Mouse (Mus musculus): Measurements from ENCODE around the gene Atg2a.
"Not testable (repeated sequence)": the region's sequence is repeated elsewhere in the genome, so short reads cannot be mapped to it uniquely, and the experiment has no call there.

The Atg2a gene

GRCm38 (mm10) chr19:6276426-6277421, 35.3 kb downstream of the Atg2a start, which contains the start of gene Ehd1:
Gene Ehd1 (plus strand): TSS chr19:6276725.
- DNase-seq (ENCODE audit: low spot score) = peak; percentile 99

- DNase-seq (ENCODE audit: low spot score) = peak; percentile 60
These were observed 36.4 kb downstream of the Atg2a start for GRCm38 (mm10) chr19:6277661-6278438.

- DNase-seq (ENCODE audit: low spot score) = no peak
These were observed 37.1 kb downstream of the Atg2a start for GRCm38 (mm10) chr19:6278439-6279073.

- no peak for DNase-seq (ENCODE audit: low spot score)
These were observed 38.1 kb downstream of the Atg2a start for GRCm38 (mm10) chr19:6279481-6280144.

GRCm38 (mm10) chr19:6280554-6280953, 39.1 kb downstream of the Atg2a start:
- DNase-seq (ENCODE audit: low spot score) = no peak

GRCm38 (mm10) chr19:6281122-6282020, 39.9 kb downstream of the Atg2a start:
- no peak for DNase-seq (ENCODE audit: low spot score)

- no peak for DNase-seq (ENCODE audit: low spot score)
These were observed 41.5 kb downstream of the Atg2a start for GRCm38 (mm10) chr19:6283001-6283400.

GRCm38 (mm10) chr19:6284502-6284901, 43.0 kb downstream of the Atg2a start:
- no peak for DNase-seq (ENCODE audit: low spot score)

- DNase-seq (ENCODE audit: low spot score) = no peak
These were observed 43.8 kb downstream of the Atg2a start for GRCm38 (mm10) chr19:6285226-6285625.

- DNase-seq (ENCODE audit: low spot score) = no peak
These were observed 44.4 kb downstream of the Atg2a start for GRCm38 (mm10) chr19:6285632-6286433.

- peak; percentile 50 for DNase-seq (ENCODE audit: low spot score)
These were observed 45.2 kb downstream of the Atg2a start for GRCm38 (mm10) chr19:6286434-6287401.

GRCm38 (mm10) chr19:6288236-6288894, 46.9 kb downstream of the Atg2a start:
- DNase-seq (ENCODE audit: low spot score) = no peak

GRCm38 (mm10) chr19:6289696-6290238, 48.3 kb downstream of the Atg2a start:
- DNase-seq (ENCODE audit: low spot score) = no peak

GRCm38 (mm10) chr19:6290720-6291116, 49.2 kb downstream of the Atg2a start:
- DNase-seq (ENCODE audit: low spot score) = not testable (repeated sequence)

- DNase-seq (ENCODE audit: low spot score) = no peak
These were observed 49.8 kb downstream of the Atg2a start for GRCm38 (mm10) chr19:6291117-6291781.

- DNase-seq (ENCODE audit: low spot score) = no peak
These were observed 50.8 kb downstream of the Atg2a start for GRCm38 (mm10) chr19:6292262-6292661.

- DNase-seq (ENCODE audit: low spot score) = no peak
These were observed 52.8 kb downstream of the Atg2a start for GRCm38 (mm10) chr19:6294301-6294700.
